Mouse (Mus musculus): ENCODE data around the gene Wdr93.
A peak's percentile ranks its signal among the peaks of the same experiment; 100 is the strongest.

Wdr93 gene

DNA sequence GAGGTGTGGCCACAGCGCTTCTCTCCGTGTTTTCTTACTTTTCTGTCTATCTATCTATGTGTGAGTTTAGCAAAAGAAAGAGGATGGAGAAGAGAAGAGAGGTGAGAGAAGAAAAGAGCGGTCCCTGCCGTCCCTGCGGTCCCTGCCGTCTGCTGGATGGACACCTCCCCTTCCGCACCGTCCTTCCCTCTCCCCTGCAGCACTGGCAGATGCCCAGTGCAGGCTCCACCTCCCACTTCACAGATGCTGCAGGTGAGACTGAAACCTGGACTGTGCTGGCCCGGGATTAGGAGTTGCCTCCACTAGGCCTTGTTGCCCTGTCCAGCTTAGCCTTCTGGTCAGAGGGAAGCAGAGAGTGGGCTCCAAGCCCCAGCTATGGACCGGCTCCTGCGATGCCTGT, 58.4 kb downstream of the Wdr93 start:
- no peak for DNase-seq (ENCODE audit: extremely low spot score)

GRCm38 (mm10) chr7:79802037-79802436, 59.1 kb downstream of the Wdr93 start:
- no peak for DNase-seq (ENCODE audit: extremely low spot score)

DNA sequence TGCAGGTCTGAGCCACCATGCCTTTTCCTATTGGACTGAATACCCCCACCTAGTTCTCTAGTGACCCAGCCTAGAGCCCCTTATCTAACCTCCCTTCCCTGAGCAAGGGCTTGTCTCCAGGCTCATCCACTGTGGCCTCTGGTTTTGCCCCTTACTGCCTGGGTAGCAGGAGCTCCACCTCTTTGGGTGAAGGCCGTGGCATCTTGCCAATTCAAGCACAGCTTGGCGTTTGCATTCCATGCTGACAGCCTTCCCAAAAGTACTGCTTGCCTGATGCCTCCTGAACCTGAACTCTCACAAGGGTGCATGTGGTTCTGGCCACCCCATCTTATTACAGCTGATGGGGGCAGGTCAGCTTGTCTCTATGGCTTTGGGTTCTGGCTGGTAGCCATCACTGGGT, 60.9 kb downstream of the Wdr93 start:
- no peak for DNase-seq (ENCODE audit: extremely low spot score)

DNA sequence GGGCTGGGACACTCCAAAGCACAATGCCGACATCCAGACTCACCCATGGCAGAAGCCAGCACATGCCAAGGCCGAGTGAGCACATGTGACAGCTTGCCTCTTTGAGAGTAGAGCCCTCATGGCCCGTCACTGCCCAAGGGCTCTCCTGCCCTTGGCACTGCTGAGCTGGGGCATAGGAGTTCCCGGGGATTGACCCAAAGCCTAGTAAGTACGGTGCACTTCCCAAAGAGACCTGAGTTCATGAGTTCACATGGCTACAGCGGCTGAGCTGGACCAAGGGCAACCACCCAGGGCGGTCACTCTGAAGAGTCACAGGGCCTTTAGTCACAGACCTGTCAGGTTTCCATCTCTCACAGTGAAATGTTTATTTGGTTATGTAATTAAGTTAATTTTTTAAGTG, 65.6 kb downstream of the Wdr93 start:
- DNase-seq (ENCODE audit: extremely low spot score) = no peak

- peak; percentile 72 for DNase-seq (ENCODE audit: extremely low spot score)
Observed at GRCm38 (mm10) chr7:79810611-79811506, 67.9 kb downstream of the Wdr93 start, which contains the start of gene Mesp2. Gene Mesp2, plus strand, starts transcription at chr7:79810727.

GRCm38 (mm10) chr7:79813409-79813808, 70.4 kb downstream of the Wdr93 start:
- DNase-seq (ENCODE audit: extremely low spot score) = no peak

DNA sequence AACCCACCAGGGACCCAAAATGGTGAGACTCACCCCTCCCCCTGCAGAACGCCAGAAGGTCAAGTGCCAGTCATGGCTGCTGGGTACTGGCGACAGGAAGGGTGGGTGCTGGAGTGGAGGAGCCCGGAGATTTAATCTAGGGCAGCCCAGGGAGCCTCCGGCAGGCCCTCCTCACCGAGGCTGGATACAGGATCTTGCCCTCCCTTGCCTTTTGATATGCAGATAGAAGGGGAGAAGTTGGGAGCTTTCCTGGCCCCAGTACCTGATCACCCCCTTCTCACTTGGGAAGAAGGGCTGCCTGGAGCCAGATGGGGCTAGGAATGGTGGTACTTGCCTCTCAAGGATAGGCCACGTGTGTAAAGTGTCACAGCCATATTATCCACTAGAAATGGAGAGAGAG, 75.4 kb downstream of the Wdr93 start:
- DNase-seq (ENCODE audit: extremely low spot score) = no peak

- no peak for DNase-seq (ENCODE audit: extremely low spot score)
Observed at GRCm38 (mm10) chr7:79819515-79819914, 76.6 kb downstream of the Wdr93 start.

DNA sequence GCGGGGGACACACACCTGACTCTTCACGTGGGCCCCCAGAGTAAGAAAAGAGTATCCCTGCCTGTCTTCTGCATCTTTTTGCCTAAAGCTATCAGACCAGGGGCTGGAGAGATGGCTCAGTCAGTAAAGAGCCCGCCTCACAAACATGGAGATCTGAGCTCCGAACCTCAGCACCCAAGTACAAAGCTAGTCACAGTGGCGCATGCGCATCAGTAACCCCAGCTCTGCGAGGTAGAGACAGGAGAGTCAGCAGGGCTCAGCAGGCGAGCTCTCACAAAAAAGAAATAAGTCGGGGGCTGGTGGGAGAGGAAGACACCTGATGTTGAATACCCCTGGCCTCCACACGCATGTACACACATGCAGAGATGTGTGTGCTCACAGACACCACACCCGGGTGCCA, 77.0 kb downstream of the Wdr93 start:
- DNase-seq (ENCODE audit: extremely low spot score) = no peak

GRCm38 (mm10) chr7:79822092-79822695, 79.2 kb downstream of the Wdr93 start:
- DNase-seq (ENCODE audit: extremely low spot score) = no peak

DNA sequence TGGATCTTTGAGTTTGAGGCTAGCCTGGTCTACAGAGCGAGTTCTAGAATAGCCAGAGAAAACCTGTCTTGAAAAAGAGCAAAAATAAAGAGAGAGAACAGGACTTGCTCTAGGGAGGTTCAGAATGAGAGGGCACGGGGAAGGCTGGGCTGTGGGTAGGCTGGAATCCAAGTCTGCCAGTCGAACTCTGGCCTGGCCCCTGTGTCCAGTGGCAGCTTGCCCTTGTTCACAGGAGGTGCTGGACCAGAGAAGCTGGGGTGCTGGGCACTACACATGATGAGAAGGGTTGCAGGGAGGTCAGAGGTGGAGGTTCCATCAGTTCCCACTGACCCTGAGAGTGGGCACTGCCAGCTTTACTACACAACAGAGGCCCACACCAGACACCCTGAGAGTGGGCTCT, 85.4 kb downstream of the Wdr93 start:
- no peak for DNase-seq (ENCODE audit: extremely low spot score)

GRCm38 (mm10) chr7:79831145-79831544, 88.2 kb downstream of the Wdr93 start:
- DNase-seq (ENCODE audit: extremely low spot score) = no peak

DNA sequence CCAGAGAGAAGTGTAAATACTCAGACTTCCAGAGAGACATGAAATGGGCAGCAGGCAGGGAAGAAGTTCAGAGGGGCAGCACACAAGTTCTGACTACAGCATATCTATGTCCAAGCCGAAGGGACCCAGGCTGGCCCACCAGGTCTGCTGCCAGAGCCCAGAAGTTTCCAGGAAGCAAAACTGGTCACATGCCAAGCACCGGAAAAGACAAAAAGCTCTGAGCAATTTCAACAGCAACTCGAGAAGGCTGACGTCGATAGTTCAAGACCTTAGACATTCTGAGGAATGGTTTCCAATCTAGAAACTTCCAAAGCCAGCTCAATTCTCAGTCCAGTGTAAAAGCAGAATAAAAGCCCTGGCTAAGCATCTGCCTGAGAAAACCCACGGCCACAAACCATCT, 88.6 kb downstream of the Wdr93 start:
- DNase-seq (ENCODE audit: extremely low spot score) = no peak

DNA sequence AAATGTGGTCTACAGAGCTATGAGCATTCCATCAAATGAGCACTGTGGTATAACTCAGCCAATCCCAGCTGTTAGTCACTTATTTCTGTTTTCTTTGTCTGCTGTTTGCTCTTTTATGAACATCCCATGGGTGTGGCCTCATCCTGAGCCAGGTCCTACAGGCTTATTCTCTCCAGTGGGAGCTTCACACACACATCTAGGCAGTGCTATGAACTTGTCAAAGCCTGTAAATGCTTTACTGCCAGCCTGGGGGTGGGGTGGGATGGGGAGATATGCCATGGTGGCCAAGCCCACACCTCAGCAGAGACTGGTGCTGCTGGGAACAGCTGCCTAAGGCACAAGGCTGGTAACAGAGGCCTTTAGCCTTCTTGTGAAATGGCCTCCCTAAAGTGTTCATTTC, 90.0 kb downstream of the Wdr93 start:
- DNase-seq (ENCODE audit: extremely low spot score) = no peak

GRCm38 (mm10) chr7:79835196-79835595, 92.2 kb downstream of the Wdr93 start:
- DNase-seq (ENCODE audit: extremely low spot score) = no peak

Data from embryo, embryonic 9.5 days (tissue).